Mouse (Mus musculus): Measurements from ENCODE around the gene Tmcc2. TPM values are rescaled to one million over a fixed set of nuclear protein-coding genes. Genes with fewer than 3 reads are reported as not detected.
A peak's percentile ranks its signal among the peaks of the same experiment; 100 is the strongest.

Gene Tmcc2
- polyA plus RNA-seq, 1 experiment from 2014 or later: 42.4 TPM

DNA sequence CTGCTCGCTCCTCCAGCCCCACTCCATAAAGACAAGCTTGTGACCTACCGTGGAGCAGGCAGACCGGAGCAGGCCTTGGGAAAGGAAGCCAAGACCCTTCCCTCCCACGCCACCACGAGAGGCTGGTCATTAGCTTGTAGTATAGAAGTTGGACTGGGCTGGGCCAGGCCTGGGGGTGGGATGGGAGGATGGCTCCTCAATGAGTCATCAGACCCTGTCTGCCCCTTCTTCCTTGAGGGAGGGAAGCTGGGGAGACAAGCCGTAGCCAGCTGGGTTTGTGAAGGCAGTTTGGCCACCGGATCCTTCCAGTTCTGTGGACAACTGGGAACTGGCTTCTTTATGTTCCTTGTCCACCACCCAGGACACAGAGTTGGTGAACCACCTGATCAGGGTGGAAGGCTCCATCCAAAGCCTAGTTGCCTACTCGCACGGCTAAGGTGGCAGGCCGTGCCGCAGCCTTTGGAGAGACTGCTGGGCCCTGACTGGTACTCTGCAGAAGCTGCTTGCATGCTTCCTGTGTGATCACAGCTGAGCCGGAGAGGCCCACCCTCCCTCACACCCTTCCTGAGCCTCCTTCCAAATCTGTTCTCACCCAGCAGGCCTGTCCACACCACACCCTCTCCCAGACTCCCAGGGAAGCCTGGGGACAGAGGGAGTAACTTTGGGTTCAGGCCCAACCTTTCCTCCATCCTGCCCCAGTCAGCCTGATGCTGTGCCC, 44.8 kb downstream of the Tmcc2 start:
- H3K4me3 ChIP-seq: no peak overlapping the region
- H3K27me3 ChIP-seq (replicated peaks): no peaks in the 10 kb centered on the region
- no peak for ATAC-seq (ENCODE audit: low FRiP score, low read depth)
- no peaks in the 10 kb centered on the region; the same call in 1 of the 2 replicates for H3K4me1 ChIP-seq
- no peak overlapping the region for H3K27ac ChIP-seq
- H3K9me3 ChIP-seq: no peaks in the 10 kb centered on the region
- H3K36me3 ChIP-seq: no peaks in the 10 kb centered on the region
- H3K4me2 ChIP-seq (replicated peaks): no peak overlapping the region
- WGBS: 88% methylated on average over 12 of the region's 12 CpGs
- H3K9ac ChIP-seq: no peak overlapping the region

DNA sequence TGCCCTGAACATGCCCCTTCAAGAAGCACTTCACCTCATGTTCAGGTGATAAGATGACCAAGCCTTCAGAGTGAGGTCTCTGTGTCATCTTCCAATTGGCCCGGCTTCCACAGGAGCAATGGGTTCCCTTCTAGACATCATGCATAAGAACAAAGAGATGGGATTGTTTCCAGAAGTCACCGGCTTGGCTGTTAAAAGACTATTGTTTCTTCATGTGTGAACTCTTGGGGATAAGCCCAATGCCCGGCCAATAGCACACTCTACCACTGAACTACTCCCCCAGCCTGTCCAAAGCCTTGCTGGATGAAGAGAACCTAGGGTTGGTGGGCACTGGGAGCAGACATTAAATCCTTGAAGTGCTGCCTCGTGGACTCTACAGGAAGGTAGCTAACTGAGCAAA, 45.6 kb downstream of the Tmcc2 start:
- Histone ChIP-seq H3K9me3 (no peaks in the 10 kb centered on the region), H3K27ac (no peak overlapping the region), H3K36me3 (no peaks in the 10 kb centered on the region), H3K4me1 (no peaks in the 10 kb centered on the region; the same call in 1 of the 2 replicates), H3K4me2 (replicated peaks) (no peak overlapping the region), H3K4me3 (no peak overlapping the region), H3K9ac (no peak overlapping the region), H3K27me3 (replicated peaks) (no peaks in the 10 kb centered on the region)
- no peak for ATAC-seq (ENCODE audit: low FRiP score, low read depth)
- 81% methylated on average over 4 of the region's 4 CpGs for WGBS

DNA sequence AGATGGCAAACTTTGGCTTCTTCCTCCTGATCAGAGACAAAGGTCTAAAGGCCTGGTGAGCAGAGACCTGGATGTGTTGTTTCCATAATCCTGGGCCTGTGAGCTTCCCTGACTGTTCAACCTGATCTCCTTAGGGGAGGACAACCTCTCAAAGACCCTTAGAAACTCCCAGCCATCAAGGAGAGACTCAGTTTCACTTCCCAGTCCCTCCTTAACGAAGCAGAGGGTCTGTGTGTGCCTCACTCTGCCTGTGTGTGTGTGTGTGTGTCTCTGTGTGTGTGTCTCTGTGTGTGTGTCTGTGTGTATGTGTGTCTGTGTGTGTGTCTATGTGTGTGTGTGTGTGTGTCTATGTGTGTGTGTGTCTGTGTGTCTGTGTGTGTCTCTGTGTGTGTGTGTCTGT, 47.4 kb downstream of the Tmcc2 start:
- Histone ChIP-seq H3K36me3 (no peaks in the 10 kb centered on the region), H3K9me3 (no peaks in the 10 kb centered on the region), H3K4me2 (replicated peaks) (no peak overlapping the region), H3K4me3 (no peak overlapping the region), H3K4me1 (no peaks in the 10 kb centered on the region; the same call in 1 of the 2 replicates), H3K27me3 (replicated peaks) (no peaks in the 10 kb centered on the region), H3K27ac (no peak overlapping the region), H3K9ac (no peak overlapping the region)
- no peak for ATAC-seq (ENCODE audit: low FRiP score, low read depth)
- 68% methylated on average over 1 of the region's 1 CpGs for WGBS

DNA sequence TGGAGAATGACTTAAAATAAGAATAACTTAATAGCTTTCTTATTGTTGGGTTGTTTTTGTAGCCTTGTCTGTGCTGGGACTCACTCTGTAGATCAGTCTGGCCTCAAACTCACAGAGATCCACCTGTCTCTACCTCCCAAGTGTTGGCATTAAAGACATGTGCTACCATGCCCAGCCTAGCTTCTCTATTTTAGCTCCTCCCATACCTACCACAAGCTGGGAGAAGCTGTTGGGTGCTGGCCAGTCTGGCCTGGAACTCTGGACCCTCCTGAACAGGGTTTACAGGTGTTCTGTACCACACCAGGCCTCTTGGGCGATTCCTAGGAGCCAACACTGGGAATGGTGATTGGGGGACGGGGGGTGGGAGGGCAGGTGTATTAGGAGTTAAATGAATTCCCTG, 47.9 kb downstream of the Tmcc2 start:
- Histone ChIP-seq H3K9ac (no peak overlapping the region), H3K4me2 (replicated peaks) (no peak overlapping the region), H3K27ac (no peak overlapping the region), H3K36me3 (no peaks in the 10 kb centered on the region), H3K4me1 (no peaks in the 10 kb centered on the region; the same call in 1 of the 2 replicates), H3K9me3 (no peaks in the 10 kb centered on the region), H3K27me3 (replicated peaks) (no peaks in the 10 kb centered on the region), H3K4me3 (no peak overlapping the region)
- 88% methylated on average over 2 of the region's 2 CpGs for WGBS
- ATAC-seq (ENCODE audit: low FRiP score, low read depth): no peak

DNA sequence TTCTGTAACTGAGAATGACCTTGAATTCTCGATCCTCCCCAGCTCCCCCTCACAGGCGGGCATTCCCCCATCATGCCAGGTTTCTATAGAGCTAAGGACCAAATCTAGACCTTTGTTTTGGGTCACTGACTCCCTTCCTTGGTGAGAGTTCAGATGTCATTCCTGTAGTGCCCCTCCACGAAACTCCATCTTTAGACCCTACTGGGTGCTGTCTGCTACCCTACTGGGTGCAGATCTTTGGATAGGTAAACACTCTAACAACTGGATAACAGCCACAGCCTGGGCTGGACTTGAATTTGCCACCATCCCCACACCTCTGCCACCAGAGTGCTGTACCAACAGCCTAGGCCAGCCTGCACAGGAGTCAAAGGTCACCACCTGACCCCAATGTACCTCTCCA, 48.6 kb downstream of the Tmcc2 start:
- no peaks in the 10 kb centered on the region; the same call in 1 of the 2 replicates for H3K4me1 ChIP-seq
- H3K9ac ChIP-seq: no peak overlapping the region
- H3K36me3 ChIP-seq: no peaks in the 10 kb centered on the region
- no peak overlapping the region for H3K4me2 ChIP-seq (replicated peaks)
- 74% methylated on average over 3 of the region's 3 CpGs for WGBS
- no peak overlapping the region for H3K27ac ChIP-seq
- no peaks in the 10 kb centered on the region for H3K9me3 ChIP-seq
- no peak for ATAC-seq (ENCODE audit: low FRiP score, low read depth)
- H3K4me3 ChIP-seq: no peak overlapping the region
- H3K27me3 ChIP-seq (replicated peaks): no peaks in the 10 kb centered on the region

DNA sequence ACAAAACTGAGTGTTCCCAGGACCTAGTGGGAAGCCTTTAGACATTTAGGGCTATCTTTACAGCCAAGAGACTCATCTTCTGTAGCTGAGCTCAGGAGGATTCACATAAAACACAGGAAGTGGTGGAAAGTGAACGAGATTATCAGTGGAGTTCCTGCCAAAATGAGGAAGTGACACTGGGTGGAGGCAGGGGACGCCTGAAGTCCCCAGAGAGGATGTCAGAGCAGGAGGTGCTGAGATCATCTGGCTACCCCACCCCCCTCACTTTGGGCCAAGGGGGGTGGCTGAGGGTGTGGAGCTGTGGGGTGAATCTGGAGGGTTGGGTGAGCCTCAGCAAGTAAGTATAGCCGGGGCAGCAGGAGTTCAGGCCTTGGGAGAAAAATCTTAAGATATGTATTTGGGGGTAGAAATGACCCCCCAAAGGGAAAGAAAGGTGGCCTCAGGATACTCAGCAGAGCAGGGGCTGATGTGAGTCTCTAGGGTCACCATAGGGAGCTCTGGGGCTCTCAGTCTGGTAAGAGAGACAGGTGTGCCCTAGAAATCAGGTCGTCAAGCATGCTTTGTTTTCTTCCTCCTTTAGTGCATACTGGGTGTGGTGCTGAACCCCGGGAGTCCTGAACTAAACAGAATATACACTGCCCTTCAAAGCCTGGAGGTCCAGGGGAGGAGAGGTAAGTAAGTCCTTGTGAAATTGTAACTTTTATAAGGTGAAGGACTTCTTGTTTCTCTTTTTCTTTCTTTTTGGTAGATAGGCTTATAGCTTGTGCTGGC, 49.2 kb downstream of the Tmcc2 start:
- Histone ChIP-seq H3K9ac (no peak overlapping the region), H3K4me3 (no peak overlapping the region), H3K4me1 (no peaks in the 10 kb centered on the region; the same call in 1 of the 2 replicates), H3K9me3 (no peaks in the 10 kb centered on the region), H3K4me2 (replicated peaks) (no peak overlapping the region), H3K36me3 (no peaks in the 10 kb centered on the region), H3K27ac (no peak overlapping the region), H3K27me3 (replicated peaks) (no peaks in the 10 kb centered on the region)
- ATAC-seq (ENCODE audit: low FRiP score, low read depth): no peak
- 56% methylated on average over 5 of the region's 5 CpGs for WGBS

DNA sequence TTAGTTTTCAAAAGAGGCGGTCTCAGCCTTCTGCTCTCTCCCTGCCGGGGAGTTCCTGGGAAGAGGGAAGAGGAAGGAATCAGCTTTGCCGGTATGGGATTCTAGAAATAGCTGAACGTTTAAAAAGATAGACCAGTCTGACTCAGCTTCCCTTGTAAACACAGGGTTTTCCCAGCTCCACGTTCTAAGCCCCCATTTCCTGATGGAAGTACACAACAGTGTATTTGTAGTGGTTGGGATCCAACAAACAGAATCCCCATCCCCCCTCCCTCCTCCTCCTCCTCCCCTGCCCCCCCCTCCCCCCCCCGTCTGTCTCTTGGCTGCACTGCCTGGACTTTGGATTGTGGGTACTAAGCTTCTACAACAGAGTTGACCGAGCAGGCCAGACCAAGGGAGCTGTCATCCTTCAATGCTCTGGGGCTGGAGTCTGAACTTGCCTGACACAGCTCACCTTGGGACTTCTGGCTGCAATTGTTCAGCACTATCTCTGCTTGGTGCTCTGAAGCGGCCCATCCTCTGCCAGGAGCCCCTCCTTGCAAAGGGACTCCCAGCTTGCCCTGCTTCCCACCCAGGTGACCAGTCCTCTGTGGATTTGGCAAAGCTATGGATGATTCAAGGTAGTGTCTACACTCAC, 52.9 kb downstream of the Tmcc2 start:
- Histone ChIP-seq H3K9ac (no peak overlapping the region), H3K36me3 (no peaks in the 10 kb centered on the region), H3K27me3 (replicated peaks) (no peaks in the 10 kb centered on the region), H3K4me1 (peaks cover 28% of the 10 kb centered on the region), H3K4me2 (replicated peaks) (no peak overlapping the region), H3K4me3 (no peak overlapping the region), H3K9me3 (no peaks in the 10 kb centered on the region), H3K27ac (no peak overlapping the region)
- ATAC-seq (ENCODE audit: low FRiP score, low read depth): no peak
- WGBS: 55% methylated on average over 8 of the region's 8 CpGs

DNA sequence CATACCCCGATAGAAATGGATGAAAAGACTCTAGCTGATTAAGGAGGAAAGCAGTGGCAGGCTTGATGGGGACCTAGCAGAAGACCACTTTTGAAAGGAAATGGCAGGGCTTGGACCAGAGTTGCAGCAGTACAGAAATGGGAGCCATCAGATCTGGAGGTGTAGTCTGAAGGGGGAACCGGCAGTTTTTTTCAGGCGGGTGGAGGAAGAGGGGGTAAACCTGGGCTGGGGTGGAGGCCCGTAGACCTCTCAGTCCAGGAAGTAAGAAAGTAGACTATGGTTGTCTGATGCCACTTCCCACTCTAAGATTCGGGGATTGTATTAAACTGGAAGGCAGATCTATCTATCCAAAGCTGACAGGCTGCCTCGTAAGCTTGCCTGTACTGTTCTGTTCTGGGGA, 54.2 kb downstream of the Tmcc2 start:
- WGBS: 73% methylated on average over 6 of the region's 6 CpGs
- Histone ChIP-seq H3K27me3 (replicated peaks) (no peaks in the 10 kb centered on the region), H3K9me3 (no peaks in the 10 kb centered on the region), H3K9ac (no peak overlapping the region), H3K27ac (no peak overlapping the region), H3K36me3 (peaks cover 7% of the 10 kb centered on the region; the same call in 1 of the 2 replicates), H3K4me3 (no peak overlapping the region), H3K4me1 (peaks cover 36% of the 10 kb centered on the region), H3K4me2 (replicated peaks) (no peak overlapping the region)
- no peak for ATAC-seq (ENCODE audit: low FRiP score, low read depth)

DNA sequence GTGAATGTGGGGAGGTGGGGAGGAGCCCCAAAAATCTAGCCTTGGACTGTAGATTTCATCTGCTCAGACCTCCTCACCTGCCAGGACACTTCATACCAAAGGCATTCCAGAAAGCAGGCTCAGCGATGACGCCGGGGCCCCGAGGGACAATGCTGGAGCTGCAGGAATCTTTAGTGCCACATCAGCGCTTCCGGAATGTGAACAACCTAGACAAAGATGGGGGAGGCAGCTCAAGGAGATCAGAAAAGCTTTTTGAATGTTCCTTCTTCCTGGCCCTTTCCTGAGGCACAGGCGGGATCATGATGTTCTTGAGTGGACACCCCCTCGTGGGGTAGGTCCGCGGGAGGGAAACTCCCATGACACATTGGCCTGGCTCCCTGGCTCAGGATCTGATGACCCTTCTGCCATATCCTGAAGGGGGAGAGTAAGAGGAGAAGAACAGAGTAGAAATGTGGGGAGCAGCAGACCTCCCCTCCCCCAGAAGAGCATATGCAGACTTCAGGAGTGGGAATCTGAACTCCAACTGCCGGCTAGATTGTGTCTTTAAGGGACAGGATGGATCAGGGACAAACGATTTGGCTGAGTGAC, 55.6 kb downstream of the Tmcc2 start:
- Histone ChIP-seq H3K4me3 (no peak overlapping the region), H3K9me3 (no peaks in the 10 kb centered on the region), H3K36me3 (peaks cover 19% of the 10 kb centered on the region), H3K27ac (no peak overlapping the region), H3K9ac (no peak overlapping the region), H3K27me3 (replicated peaks) (no peaks in the 10 kb centered on the region), H3K4me2 (replicated peaks) (no peak overlapping the region), H3K4me1 (peaks cover 40% of the 10 kb centered on the region)
- ATAC-seq (ENCODE audit: low FRiP score, low read depth): no peak
- 39% methylated on average over 12 of the region's 12 CpGs for WGBS

DNA sequence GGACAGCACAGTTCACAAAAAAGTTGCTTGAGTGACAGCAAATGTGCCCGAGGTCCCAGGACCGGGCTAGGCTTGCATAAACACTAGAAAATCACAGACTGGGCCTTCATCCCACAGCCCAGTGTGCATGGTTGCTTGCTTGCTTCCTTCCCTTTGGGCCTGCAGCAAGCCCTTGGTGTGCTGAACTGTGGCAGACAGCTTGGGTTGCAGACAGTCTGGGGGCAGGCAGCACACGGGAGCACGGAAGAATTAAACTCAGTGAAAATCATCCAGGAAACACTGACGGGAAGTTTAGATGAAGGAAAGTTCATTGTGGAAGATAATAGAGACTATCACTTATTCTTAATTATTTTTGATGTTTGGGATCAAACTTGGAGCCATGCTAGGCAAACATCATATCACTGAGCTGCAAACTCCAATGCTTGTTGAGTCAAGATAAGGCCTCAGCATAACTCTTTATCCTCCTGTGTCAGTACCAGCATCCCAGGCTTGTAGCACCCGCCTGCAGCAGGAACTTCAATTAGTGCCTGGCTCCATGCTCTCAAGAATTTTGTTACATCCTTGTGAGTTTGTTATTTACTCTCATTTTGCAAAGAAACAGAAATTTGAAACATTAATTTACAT, 56.8 kb downstream of the Tmcc2 start:
- no peaks in the 10 kb centered on the region for H3K9me3 ChIP-seq
- H3K36me3 ChIP-seq: peaks cover 30% of the 10 kb centered on the region
- H3K27me3 ChIP-seq (replicated peaks): no peaks in the 10 kb centered on the region
- peak; percentile 39; the same call in 1 of the 2 replicates for ATAC-seq (ENCODE audit: low FRiP score, low read depth)
- H3K4me2 ChIP-seq (replicated peaks): no peak overlapping the region
- peaks cover 46% of the 10 kb centered on the region for H3K4me1 ChIP-seq
- no peak overlapping the region for H3K4me3 ChIP-seq
- H3K9ac ChIP-seq: no peak overlapping the region
- 12% methylated on average over 6 of the region's 6 CpGs for WGBS
- peak overlapping the region; percentile 70; the same call in 1 of the 2 replicates for H3K27ac ChIP-seq

DNA sequence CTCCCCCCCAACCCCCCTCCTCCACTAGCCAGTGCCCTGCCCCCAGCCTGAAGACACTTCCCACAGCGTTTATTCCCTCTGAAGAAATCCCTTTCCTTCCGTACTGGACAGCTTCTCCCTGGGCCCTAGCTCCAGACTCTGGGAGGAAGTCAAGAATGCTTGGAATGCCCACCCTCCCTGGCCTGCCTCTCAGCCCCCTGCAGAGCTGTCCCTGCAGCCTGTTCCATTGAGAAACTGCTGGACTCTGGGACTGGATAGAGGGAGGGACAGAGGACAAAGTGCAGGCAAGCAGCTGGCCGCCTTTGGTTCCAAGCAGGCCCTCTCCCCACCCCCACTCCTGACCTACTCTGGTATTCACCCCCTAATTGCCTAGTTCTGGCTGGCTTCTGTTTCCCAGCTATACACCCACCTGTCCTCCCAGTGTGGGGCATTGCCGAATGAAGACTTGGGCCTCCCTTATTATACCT, 57.4 kb downstream of the Tmcc2 start:
- Histone ChIP-seq H3K27me3 (replicated peaks) (no peaks in the 10 kb centered on the region), H3K9ac (peak overlapping the region; percentile 26; the same call in 1 of the 2 replicates), H3K27ac (peak overlapping the region; percentile 70), H3K9me3 (no peaks in the 10 kb centered on the region), H3K4me3 (no peak overlapping the region), H3K4me1 (peaks cover 46% of the 10 kb centered on the region), H3K4me2 (replicated peaks) (peak overlapping the region; percentile 37), H3K36me3 (peaks cover 33% of the 10 kb centered on the region)
- under 1% methylated on average over 4 of the region's 4 CpGs for WGBS
- peak; percentile 79 for ATAC-seq (ENCODE audit: low FRiP score, low read depth)
